Mouse (Mus musculus) liver, embryonic 14.5 days (tissue): ENCODE data around the gene Ophn1. TPM values are rescaled to one million over a fixed set of nuclear protein-coding genes. Genes with fewer than 3 reads are reported as not detected.

Experiments
- ATAC-seq: fragments of 200-750 bp; cut with Nextera tagmentation; 2 replicates; pipeline ENCODE4 v1.8.0; 2017; ENCODE audit warnings: moderate number of reproducible peaks, mild to moderate bottlenecking, moderate library complexity; ENCODE audit not compliant: insufficient read depth
- DNase-seq, 3 experiments: peaks; one replicate each; pipeline ENCODE4 v3.0.0-alpha.2; 2012 to 2013; ENCODE audit warnings: low read depth in 3 of 3, low spot score in 3 of 3
- H3K27ac ChIP-seq: fragments of 300-500 bp; sonication (generic); 2 replicates; pipeline ENCODE4 v1.5.1; 2014; ENCODE audit warnings: moderate library complexity, mild to moderate bottlenecking, control low read depth, inconsistent platforms
- H3K27me3 ChIP-seq: fragments of 300-500 bp; sonication (generic); 2 replicates; pipeline ENCODE4 v1.6.1; 2014; ENCODE audit warnings: mild to moderate bottlenecking, low read length, moderate library complexity; ENCODE audit not compliant: control insufficient read depth, insufficient read depth
- H3K36me3 ChIP-seq: fragments of 300-500 bp; sonication (generic); replicated peaks from 2 replicates; pipeline ENCODE4 v1.6.1; 2014; ENCODE audit warnings: low read depth; ENCODE audit not compliant: control insufficient read depth, insufficient read depth
- H3K4me1 ChIP-seq, 2 experiments: fragments of 200-500 bp in 1 of 2; fragments of 300-500 bp in 1 of 2; sonication (generic) in 1 of 2; replicated peaks; 2 replicates each; pipeline ENCODE4 v1.6.1; 2012 to 2014; ENCODE audit warnings: antibody characterized with exemption in 1 of 2, inconsistent platforms in 1 of 2, low read length in 1 of 2; ENCODE audit not compliant: control insufficient read depth in 2 of 2, insufficient read depth in 2 of 2
- H3K4me2 ChIP-seq: fragments of 300-500 bp; sonication (generic); 2 replicates; pipeline ENCODE4 v1.6.1; 2014; ENCODE audit warnings: low read depth, mild to moderate bottlenecking, control low read depth, moderate library complexity
- H3K4me3 ChIP-seq, 2 experiments: fragments of 200-500 bp in 1 of 2; fragments of 300-500 bp in 1 of 2; sonication (generic) in 1 of 2; 2 replicates each; pipeline ENCODE4 v1.5.1; 2012 to 2014; ENCODE audit warnings: low read depth in 2 of 2, low read length in 2 of 2, mild to moderate bottlenecking in 2 of 2, control low read depth in 1 of 2, inconsistent platforms in 1 of 2, moderate library complexity in 1 of 2; ENCODE audit not compliant: insufficient read depth in 1 of 2
- H3K9ac ChIP-seq: fragments of 300-500 bp; sonication (generic); replicated peaks from 2 replicates; pipeline ENCODE4 v1.6.1; 2014; ENCODE audit warnings: mild to moderate bottlenecking, control low read depth, moderate library complexity
- H3K9me3 ChIP-seq: fragments of 300-500 bp; sonication (generic); 2 replicates; pipeline ENCODE4 v1.6.1; 2016; ENCODE audit warnings: low read length, mixed read lengths; ENCODE audit not compliant: control insufficient read depth
- CTCF ChIP-seq: IDR thresholded peaks from 2 replicates; pipeline ENCODE4 v1.5.1; 2016; ENCODE audit warnings: antibody characterized with exemption, low read depth, control low read depth
- EP300 ChIP-seq: IDR thresholded peaks from 2 replicates; pipeline ENCODE4 v1.6.1; 2016; ENCODE audit warnings: antibody characterized with exemption, low read depth
- WGBS: fragments of 180-500 bp; shearing (Covaris S2); extraction: QIAGEN DNeasy Blood & Tissue Kit; methylation state at CpG from one replicate; pipeline ENCODE4 v1.1.7; 2014; ENCODE audit not compliant: insufficient replicate concordance; 5-methylcytosine and 5-hydroxymethylcytosine counted together
- polyA plus RNA-seq, 2 experiments: library from polyadenylated mRNA; depleted of rRNA in 1 of 2; stranded (reverse) in 1 of 2; unstranded in 1 of 2; fragments of >200 nt; fragmentation: Nextera tagmentation in 1 of 2; extraction: Ambion mirVana in 1 of 2; gene quantifications; 2 replicates each; pipeline versions ENCODE4 v1.2.1 to v1.2.3; 2012 to 2014

The Ophn1 gene
- polyA plus RNA-seq, 2 experiments, result 0.38 to 0.89 TPM

DNA sequence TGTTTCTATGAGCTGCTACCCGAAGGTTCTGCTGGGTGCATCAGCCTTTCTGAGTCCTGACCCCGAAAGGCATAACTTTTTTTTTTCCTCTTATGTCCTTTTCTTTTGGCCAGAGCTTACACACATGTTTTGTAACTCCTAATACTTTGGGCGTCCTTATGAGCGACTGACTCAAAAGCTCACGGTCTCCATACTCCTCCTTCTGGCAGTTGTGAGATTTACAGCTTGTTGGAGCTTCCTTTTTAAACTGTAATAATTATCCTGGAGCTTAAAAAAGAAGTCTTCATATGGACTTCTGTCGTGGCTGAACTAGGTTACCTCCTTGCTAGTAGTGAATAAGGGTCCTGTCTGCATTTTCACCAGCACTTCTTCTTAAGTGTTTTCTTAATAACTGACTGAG lies 28.6 kb upstream of the Ophn1 start:
- Histone ChIP-seq H3K36me3 (no peaks in the 10 kb centered on the region), H3K27me3 (no peaks in the 10 kb centered on the region), H3K9ac (no peak overlapping the region), H3K4me2 (no peak overlapping the region), H3K27ac (no peak overlapping the region), H3K4me3 (no peak overlapping the region), H3K4me1 (no peaks in the 10 kb centered on the region), H3K9me3 (no peaks in the 10 kb centered on the region)
- no peak for ATAC-seq
- 12% methylated on average over 6 of the region's 6 CpGs for WGBS
- peak; percentile 42; the same call in 1 of the 2 replicates for TF ChIP-seq CTCF
- TF ChIP-seq EP300, result no peak
- peak in 1 of 3 experiments; percentile 16 for DNase-seq

DNA sequence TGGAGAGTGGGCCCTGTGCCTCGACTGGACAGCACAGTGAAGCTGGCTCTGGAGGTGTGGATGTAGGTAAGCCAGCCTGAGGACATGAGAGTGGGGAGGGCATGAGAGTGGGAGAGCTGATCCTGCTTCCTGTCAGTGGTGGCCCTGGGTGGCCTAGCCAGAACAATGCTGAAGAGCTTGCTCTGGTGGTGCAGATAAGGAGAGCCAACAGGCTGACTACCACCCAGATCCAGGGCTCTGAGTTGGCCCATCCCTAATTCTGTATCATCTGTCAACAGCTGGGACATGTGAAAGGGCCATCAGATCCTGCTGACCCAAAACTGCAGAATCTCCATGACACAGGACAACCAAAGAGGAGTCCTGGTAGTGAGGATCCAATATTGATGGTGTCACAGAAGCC lies 18.1 kb upstream of the Ophn1 start:
- no peaks in the 10 kb centered on the region for H3K36me3 ChIP-seq
- no peak overlapping the region for H3K9ac ChIP-seq
- no peak overlapping the region for H3K4me2 ChIP-seq
- ATAC-seq (peak; percentile 93), DNase-seq (peak; percentile 13 to 44 (median 36))
- no peaks in the 10 kb centered on the region for H3K27me3 ChIP-seq
- WGBS, result 25% methylated on average over 1 of the region's 1 CpGs
- TF ChIP-seq CTCF (no peak), EP300 (no peak)
- no peaks in the 10 kb centered on the region for H3K9me3 ChIP-seq
- H3K4me1 ChIP-seq, result peaks cover 0 to 2% of the 10 kb centered on the region in 2 experiments; a peak in 2 of 4 replicates
- H3K4me3 ChIP-seq, result no peak overlapping the region
- no peak overlapping the region for H3K27ac ChIP-seq

DNA sequence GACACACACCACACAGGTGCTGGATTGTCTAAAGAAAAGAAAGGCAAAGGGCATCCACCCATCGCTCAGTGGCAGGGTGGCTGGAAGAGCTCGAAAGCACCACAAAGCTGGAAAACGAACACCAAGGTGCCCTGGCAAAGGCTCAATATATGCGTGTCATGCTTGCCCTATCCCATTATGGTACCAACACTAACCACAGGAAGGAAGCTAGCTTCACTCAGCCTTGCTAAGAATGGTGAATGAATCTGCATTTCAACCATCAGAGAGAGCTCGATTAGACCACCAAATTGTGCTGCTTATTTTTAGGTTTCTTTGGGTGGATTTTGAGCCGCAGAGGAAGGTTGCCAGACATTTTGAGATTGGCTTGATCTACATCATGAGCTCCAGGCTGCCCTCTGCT lies 13.4 kb upstream of the Ophn1 start:
- no peak overlapping the region for H3K27ac ChIP-seq
- H3K27me3 ChIP-seq, result no peaks in the 10 kb centered on the region
- no peak overlapping the region for H3K4me2 ChIP-seq
- DNase-seq (no peak), ATAC-seq (no peak)
- 27% methylated on average over 6 of the region's 6 CpGs for WGBS
- H3K36me3 ChIP-seq, result no peaks in the 10 kb centered on the region
- H3K9ac ChIP-seq, result no peak overlapping the region
- H3K4me1 ChIP-seq, result peaks cover 0 to under 1% of the 10 kb centered on the region in 2 experiments; a peak in 2 of 4 replicates
- no peak overlapping the region for H3K4me3 ChIP-seq
- H3K9me3 ChIP-seq, result no peaks in the 10 kb centered on the region
- TF ChIP-seq EP300 (no peak), CTCF (no peak)

DNA sequence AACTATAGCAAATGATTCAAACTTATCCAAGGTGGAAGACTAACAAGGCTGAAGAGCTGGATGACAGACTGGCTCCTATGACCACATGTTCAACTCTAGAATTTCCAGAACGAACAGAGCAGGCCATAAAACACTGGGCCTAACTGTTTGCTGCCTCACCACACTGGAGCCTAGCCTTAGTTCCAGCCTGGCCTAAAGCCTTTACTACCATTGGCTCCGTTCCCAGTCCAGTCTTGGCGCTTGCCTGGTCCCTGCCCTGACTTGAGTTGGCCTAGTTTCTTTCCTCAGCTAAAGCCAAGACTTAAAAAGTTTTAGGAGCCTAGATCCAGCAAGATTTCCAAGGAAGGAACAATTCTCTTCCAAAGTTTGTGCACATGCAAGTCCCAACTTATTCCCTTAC lies 7.5 kb upstream of the Ophn1 start:
- no peak overlapping the region for H3K4me3 ChIP-seq
- H3K27ac ChIP-seq, result no peak overlapping the region
- no peaks in the 10 kb centered on the region for H3K9me3 ChIP-seq
- H3K4me2 ChIP-seq, result no peak overlapping the region
- 72% methylated on average over 3 of the region's 3 CpGs for WGBS
- TF ChIP-seq CTCF, result no peak
- TF ChIP-seq EP300, result no peak
- no peak overlapping the region for H3K9ac ChIP-seq
- H3K36me3 ChIP-seq, result no peaks in the 10 kb centered on the region
- DNase-seq (no peak), ATAC-seq (no peak)
- H3K4me1 ChIP-seq, result no peaks in the 10 kb centered on the region
- no peaks in the 10 kb centered on the region for H3K27me3 ChIP-seq

DNA sequence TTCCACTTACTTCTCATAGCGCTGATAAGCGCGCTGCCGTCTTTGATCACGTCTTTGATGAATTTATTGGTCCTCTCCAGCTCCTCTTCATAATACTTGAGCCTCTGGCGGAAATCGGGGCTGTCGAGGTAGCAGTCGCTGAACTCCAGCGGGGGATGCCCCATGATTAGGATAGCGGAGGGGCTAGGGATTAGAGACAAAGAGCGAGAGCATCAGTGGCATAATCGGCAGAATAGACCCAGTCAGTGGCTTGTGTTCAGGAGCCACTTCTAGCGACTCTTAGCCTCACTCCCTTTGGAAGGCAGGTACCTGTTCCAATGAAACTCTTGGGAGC lies 786 bp downstream of the Ophn1 start:
- H3K36me3 ChIP-seq, result no peaks in the 10 kb centered on the region
- TF ChIP-seq EP300 (no peak), CTCF (no peak)
- H3K27ac ChIP-seq, result no peak overlapping the region
- DNase-seq (no peak), ATAC-seq (no peak)
- H3K4me2 ChIP-seq, result peak overlapping the region; percentile 54
- H3K9me3 ChIP-seq, result no peaks in the 10 kb centered on the region
- H3K4me3 ChIP-seq, result peak overlapping the region; percentile 47 to 57
- H3K27me3 ChIP-seq, result peaks cover 19% of the 10 kb centered on the region
- no peaks in the 10 kb centered on the region for H3K4me1 ChIP-seq
- no peak overlapping the region for H3K9ac ChIP-seq
- WGBS, result 14% methylated on average over 14 of the region's 14 CpGs

DNA sequence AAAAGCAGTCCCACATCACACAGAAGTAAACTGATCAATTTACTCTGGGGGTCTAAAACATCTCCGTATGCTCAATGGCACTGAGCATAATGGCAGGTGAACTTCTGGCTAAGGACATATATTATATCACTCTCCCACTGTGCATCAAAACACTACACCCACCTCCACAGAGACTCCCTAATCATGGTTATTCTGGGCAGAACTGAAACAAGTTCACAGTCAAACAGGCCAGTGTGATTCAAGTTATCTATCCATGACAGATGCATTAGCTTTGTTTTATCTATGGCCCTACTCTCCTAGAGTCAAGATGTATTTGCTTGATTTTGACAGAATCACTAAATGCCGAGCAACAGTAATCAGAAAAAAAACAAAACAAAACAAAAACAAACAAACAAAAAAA lies 8.8 kb downstream of the Ophn1 start:
- Histone ChIP-seq H3K27me3 (no peaks in the 10 kb centered on the region), H3K27ac (no peak overlapping the region), H3K4me2 (no peak overlapping the region), H3K4me1 (no peaks in the 10 kb centered on the region), H3K4me3 (no peak overlapping the region), H3K9me3 (no peaks in the 10 kb centered on the region), H3K36me3 (no peaks in the 10 kb centered on the region), H3K9ac (no peak overlapping the region)
- ATAC-seq (peak; percentile 28; the same call in 1 of the 2 replicates), DNase-seq (no peak)
- TF ChIP-seq EP300 (no peak), CTCF (no peak)
- 39% methylated on average over 2 of the region's 2 CpGs for WGBS
